Mouse (Mus musculus) bone marrow macrophage, adult 2 months (primary cell): ENCODE measurements around the gene Ddx51. TPM values are rescaled to one million over a fixed set of nuclear protein-coding genes. Genes with fewer than 3 reads are reported as not detected.
A peak's percentile ranks its signal among the peaks of the same experiment; 100 is the strongest.

Experiments
- H3K27ac ChIP-seq: 2 replicates; pipeline ENCODE4 v1.5.1; 2012; ENCODE audit warnings: low read depth, low read length; ENCODE audit not compliant: insufficient read depth
- H3K4me1 ChIP-seq: 2 replicates; pipeline ENCODE4 v1.6.1; 2012; ENCODE audit warnings: low read length; ENCODE audit not compliant: control insufficient read depth, insufficient read depth
- H3K4me3 ChIP-seq: 2 replicates; pipeline ENCODE4 v1.5.1; 2012; ENCODE audit warnings: mild to moderate bottlenecking, low read length, moderate library complexity; ENCODE audit not compliant: insufficient read depth
- CTCF ChIP-seq: IDR thresholded peaks from 2 replicates; pipeline ENCODE4 v1.5.1; 2012; ENCODE audit warnings: low read depth, mild to moderate bottlenecking, low read length, moderate library complexity
- POLR2A ChIP-seq: IDR thresholded peaks from 2 replicates; pipeline ENCODE4 v1.6.1; 2012; ENCODE audit warnings: mild to moderate bottlenecking, low read depth, low read length, borderline replicate concordance
- polyA plus RNA-seq: library from polyadenylated mRNA; stranded (reverse); fragments of >200 nt; gene quantifications from 2 replicates; pipeline ENCODE4 v1.2.4, GENCODE M21; 2012; ENCODE audit not compliant: missing spikeins, insufficient read depth, insufficient read length

Ddx51 gene
- polyA plus RNA-seq, 1 experiment, result 10.1 TPM

DNA sequence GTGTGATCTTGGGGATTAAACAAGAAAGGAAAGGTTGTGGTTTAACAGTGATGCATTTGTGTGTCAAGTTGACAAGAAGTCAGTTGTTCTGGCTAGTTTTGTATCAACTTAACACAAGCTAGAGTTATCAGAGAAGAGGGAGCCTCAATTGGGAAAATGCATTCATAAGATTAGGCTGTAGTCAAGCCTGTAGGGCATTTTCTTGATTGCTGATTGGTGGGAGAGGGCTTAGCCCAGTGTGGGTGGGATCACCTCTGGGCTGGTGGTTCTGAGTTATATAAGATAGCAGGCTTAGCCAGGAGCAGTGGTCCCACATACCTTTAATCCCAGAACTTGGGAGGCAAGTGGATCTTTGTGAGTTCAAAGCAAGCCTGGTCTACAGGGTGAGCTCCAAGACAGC, 6.9 kb upstream of the Ddx51 start:
- Histone ChIP-seq H3K4me1 (no peaks in the 10 kb centered on the region), H3K4me3 (no peak overlapping the region), H3K27ac (no peak overlapping the region)
- TF ChIP-seq CTCF (no peak), POLR2A (no peak)

GRCm38 (mm10) chr5:110653686-110654085, 435 bp downstream of the Ddx51 start:
- no peak overlapping the region for H3K27ac ChIP-seq
- TF ChIP-seq CTCF (no peak), POLR2A (no peak)
- H3K4me1 ChIP-seq, result peaks cover 9% of the 10 kb centered on the region; the same call in 1 of the 2 replicates
- H3K4me3 ChIP-seq, result peak overlapping the region; percentile 91

- no peak overlapping the region for H3K27ac ChIP-seq
Observed at GRCm38 (mm10) chr5:110659682-110660081, 6.4 kb downstream of the Ddx51 start.

DNA sequence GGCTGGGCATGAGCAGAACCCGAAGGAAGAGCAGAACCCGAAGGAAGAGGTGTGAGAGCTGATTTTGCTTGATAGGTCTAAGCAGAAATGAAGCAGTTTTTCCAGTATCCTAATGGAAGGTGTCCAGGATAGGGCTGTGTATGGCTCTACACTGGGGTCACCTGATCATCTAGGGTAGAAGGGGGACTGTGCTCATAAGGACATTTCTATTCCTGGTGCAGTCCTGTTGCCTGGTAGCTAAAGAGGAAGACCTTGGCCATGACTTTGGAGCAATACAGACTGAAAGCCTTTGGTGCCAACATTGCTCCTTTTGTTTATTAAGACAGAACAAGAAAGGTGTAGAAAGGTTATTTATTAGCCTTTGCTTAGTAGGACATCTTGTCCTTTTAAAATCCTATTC, 10.8 kb downstream of the Ddx51 start:
- Histone ChIP-seq H3K4me1 (no peaks in the 10 kb centered on the region), H3K4me3 (no peak overlapping the region), H3K27ac (no peak overlapping the region)
- no peak for TF ChIP-seq POLR2A
- no peak for TF ChIP-seq CTCF

More at GRCm38 (mm10) chr5:110659682-110660081, 6.4 kb downstream of the Ddx51 start:
- H3K4me3 ChIP-seq, result no peak overlapping the region
- H3K4me1 ChIP-seq, result no peaks in the 10 kb centered on the region
- TF ChIP-seq CTCF (no peak), POLR2A (no peak)

DNA sequence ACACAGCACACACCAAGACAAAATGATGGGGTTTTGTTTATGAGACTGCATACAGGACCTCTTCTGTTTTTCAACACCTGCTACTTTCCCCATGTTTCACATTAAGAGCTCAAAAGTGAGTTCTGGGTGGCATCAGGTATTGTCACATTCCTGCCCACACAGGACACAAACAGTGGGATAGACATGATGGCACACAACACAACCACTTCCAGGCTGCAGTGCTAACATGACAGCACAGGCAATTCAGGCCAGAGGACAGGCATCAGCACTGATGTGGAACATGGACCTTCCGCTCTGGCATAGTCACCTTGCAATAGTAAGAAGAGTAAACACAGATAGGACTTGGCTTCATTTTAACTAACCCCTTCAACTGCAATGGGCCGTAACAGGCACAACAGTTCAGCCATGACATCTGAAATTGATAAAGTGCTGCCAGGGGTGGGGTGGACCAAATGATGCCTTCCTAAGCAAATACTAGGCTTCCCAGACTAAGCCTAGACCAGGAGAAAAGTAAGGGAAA, 11.6 kb downstream of the Ddx51 start:
- TF ChIP-seq CTCF, result no peak
- TF ChIP-seq POLR2A, result no peak
- Histone ChIP-seq H3K27ac (no peak overlapping the region), H3K4me1 (no peaks in the 10 kb centered on the region), H3K4me3 (no peak overlapping the region)

DNA sequence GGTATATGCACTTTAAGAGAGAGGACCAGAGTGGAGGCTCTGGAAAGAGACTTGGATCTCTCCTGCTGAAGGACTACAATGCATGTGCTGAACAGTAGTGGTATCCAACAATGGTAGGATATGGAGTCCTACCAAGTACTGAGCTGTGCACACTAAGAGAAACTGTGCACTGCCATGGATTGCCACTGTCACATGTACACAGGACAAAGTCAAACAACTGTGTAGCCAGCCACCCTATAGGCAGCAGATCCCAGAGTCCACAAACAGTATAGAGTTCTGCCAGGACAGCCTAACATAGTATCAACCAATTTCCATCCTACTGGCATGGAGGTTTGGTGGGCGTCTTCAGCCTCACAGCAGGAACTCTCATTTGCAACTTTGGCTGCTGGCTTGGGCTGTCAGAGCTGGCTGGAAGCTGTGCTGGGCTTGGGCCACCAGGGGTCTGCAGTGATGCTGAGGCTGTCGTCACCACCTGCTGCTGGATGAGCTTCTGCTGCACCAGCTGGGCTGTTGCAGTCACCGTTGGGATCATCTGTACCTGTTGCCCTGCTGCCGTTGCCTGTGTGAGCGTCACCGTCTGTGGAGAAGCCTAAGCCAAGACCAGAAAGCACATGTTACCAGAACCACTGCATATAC, 12.4 kb downstream of the Ddx51 start:
- H3K4me1 ChIP-seq, result no peaks in the 10 kb centered on the region
- H3K27ac ChIP-seq, result no peak overlapping the region
- no peak overlapping the region for H3K4me3 ChIP-seq

DNA sequence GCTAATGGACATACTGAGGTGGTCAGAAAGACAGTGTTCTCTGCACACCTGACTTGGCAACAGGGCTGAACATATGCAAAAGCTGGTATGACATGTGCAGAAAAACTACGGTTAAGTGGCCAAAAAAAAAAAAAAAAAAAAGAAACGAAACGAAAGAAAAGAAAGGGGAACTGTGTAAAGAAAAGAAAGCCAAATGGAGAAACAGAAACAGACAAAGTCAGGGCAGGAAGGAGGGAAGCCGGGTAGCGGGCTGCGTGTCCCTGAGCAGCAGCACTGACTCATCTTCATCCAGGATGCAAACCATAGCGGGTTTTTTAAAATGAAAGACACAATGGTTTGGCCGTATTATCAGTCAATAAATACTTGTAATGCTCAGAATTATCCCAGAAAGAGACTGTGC, 28.8 kb downstream of the Ddx51 start:
- Histone ChIP-seq H3K4me1 (peaks cover 10% of the 10 kb centered on the region), H3K4me3 (no peak overlapping the region), H3K27ac (no peak overlapping the region)
- TF ChIP-seq CTCF, result no peak
- TF ChIP-seq POLR2A, result no peak

More for the DNA sequence above, 12.4 kb downstream of the Ddx51 start:
- TF ChIP-seq CTCF (no peak), POLR2A (no peak)

DNA sequence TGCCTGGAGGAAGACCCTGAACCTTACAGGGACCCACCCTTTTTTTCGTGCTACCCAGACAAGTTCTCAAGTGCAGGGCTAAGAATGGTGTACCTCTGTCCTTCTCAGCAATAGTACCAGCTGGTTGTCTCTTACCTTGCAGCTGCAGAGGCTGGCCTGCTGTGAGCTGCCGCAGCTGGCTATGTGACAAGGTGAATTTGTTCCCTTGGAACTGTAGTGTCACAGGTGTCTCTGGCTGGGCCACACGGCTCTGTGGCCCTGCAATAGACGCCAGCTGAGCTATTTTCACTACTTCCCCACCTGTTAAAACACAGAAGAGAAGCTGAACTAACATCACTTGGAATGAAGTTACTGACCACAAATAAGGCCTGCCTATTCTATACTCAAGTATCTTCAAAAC, 45.4 kb downstream of the Ddx51 start:
- Histone ChIP-seq H3K4me3 (no peak overlapping the region), H3K27ac (no peak overlapping the region), H3K4me1 (no peaks in the 10 kb centered on the region)
- TF ChIP-seq CTCF (no peak), POLR2A (no peak)

DNA sequence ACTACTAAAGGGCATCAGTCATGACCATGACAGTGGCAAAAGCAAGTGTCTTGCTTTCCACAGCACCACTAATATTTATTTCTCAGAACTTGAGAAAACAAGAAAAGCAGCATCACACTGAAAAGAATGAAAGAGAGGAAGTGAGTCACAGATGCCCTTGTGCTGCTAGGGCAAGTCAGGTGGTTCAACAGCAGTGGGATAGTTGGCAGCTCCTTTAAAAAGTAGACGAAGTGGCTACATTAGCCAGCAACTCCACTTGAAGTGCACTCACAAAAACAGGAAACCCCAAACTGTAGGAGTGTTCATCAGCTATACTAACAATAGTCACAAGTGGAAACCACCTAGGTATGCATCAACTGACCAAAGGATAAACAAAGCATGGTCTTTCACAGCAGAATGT, 50.8 kb downstream of the Ddx51 start:
- no peak overlapping the region for H3K27ac ChIP-seq
- H3K4me1 ChIP-seq, result peaks cover 10% of the 10 kb centered on the region
- TF ChIP-seq POLR2A, result no peak
- no peak for TF ChIP-seq CTCF
- no peak overlapping the region for H3K4me3 ChIP-seq

DNA sequence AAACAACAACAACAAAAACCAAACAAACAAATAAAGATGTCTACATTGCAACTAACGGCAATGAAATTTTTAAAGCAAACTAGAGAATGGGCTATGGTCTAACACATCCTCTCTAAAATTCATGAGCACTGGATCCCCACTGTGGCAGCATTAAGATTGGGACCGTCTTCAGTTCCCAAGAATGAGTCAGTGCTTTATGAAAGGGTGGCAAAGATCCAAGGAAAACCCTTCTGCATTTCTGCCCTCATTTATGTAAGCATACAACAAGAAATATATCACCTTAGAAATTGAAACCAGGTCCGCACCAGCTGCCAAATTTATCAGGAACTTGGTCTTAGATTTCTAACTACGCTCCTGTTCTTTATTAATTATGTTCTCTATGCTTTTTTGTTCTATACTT, 56.0 kb downstream of the Ddx51 start:
- Histone ChIP-seq H3K27ac (no peak overlapping the region), H3K4me3 (no peak overlapping the region), H3K4me1 (peaks cover 5% of the 10 kb centered on the region)
- no peak for TF ChIP-seq CTCF
- no peak for TF ChIP-seq POLR2A

Other genes starting within 250 kb of the Ddx51 start
- 29.4 and 35.7 TPM in 2 replicates for gene Fbrsl1, start 204.9 kb upstream of the Ddx51 start, polyA plus RNA-seq
- gene Galnt9, start 109.1 kb upstream of the Ddx51 start, polyA plus RNA-seq, result 1.0 and 2.0 TPM in 2 replicates
- gene Noc4l, start within 50 bp of the Ddx51 start, polyA plus RNA-seq, result 12.9 and 16.1 TPM in 2 replicates
- 27.9 and 31.5 TPM in 2 replicates for gene Ep400, start 117.3 kb downstream of the Ddx51 start, polyA plus RNA-seq
- 11.4 and 12.7 TPM in 2 replicates for gene Pus1, start 127.2 kb downstream of the Ddx51 start, polyA plus RNA-seq
- 46.3 and 55.4 TPM in 2 replicates for gene Ulk1, start 156.6 kb downstream of the Ddx51 start, polyA plus RNA-seq
- gene Hscb, start 186.3 kb downstream of the Ddx51 start, polyA plus RNA-seq, result 58.7 and 84.4 TPM in 2 replicates
- gene Chek2, start 186.5 kb downstream of the Ddx51 start, polyA plus RNA-seq, result 32.6 and 33.5 TPM in 2 replicates
- 1.2 and 1.7 TPM in 2 replicates for gene Ttc28, start 226.4 kb downstream of the Ddx51 start, polyA plus RNA-seq